Mouse (Mus musculus): ENCODE data around the gene Irf6. TPM values are rescaled to one million over a fixed set of nuclear protein-coding genes. Genes with fewer than 3 reads are reported as not detected.

The Irf6 gene
- polyA plus RNA-seq, 1 experiment from 2014 or later, result 0.60 TPM

- Histone ChIP-seq H3K36me3 (ENCODE audit: control insufficient read depth, insufficient read depth, low read length) (no peaks in the 10 kb centered on the region), H3K9ac (ENCODE audit: low read length) (no peak overlapping the region), H3K27me3 (replicated peaks; ENCODE audit: control insufficient read depth, insufficient read depth, low read length) (no peaks in the 10 kb centered on the region), H3K4me2 (ENCODE audit: low read length) (no peak overlapping the region), H3K4me3 (ENCODE audit: low read depth, low read length) (no peak overlapping the region), H3K9me3 (replicated peaks; ENCODE audit: control insufficient read depth, low read length) (no peaks in the 10 kb centered on the region), H3K27ac (ENCODE audit: low read depth, low read length) (no peak overlapping the region), H3K4me1 (ENCODE audit: control insufficient read depth, insufficient read depth, low read length) (no peaks in the 10 kb centered on the region)
- ATAC-seq (no peak), DNase-seq (ENCODE audit: low spot score) (no peak)
- 89% methylated on average over 8 of the region's 8 CpGs for WGBS
These were observed 47.9 kb downstream of the Irf6 start for GRCm38 (mm10) chr1:193200640-193201382.

GRCm38 (mm10) chr1:193201383-193201778, 48.5 kb downstream of the Irf6 start, which contains the start of gene Traf3ip3:
Gene Traf3ip3 (minus strand): TSS chr1:193201703.
- Histone ChIP-seq H3K9me3 (replicated peaks; ENCODE audit: control insufficient read depth, low read length) (no peaks in the 10 kb centered on the region), H3K36me3 (ENCODE audit: control insufficient read depth, insufficient read depth, low read length) (no peaks in the 10 kb centered on the region), H3K4me3 (ENCODE audit: low read depth, low read length) (no peak within 1 kb of the TSS), H3K4me2 (ENCODE audit: low read length) (no peak within 1 kb of the TSS), H3K9ac (ENCODE audit: low read length) (no peak within 1 kb of the TSS), H3K4me1 (ENCODE audit: control insufficient read depth, insufficient read depth, low read length) (no peaks in the 10 kb centered on the region), H3K27ac (ENCODE audit: low read depth, low read length) (no peak within 1 kb of the TSS), H3K27me3 (replicated peaks; ENCODE audit: control insufficient read depth, insufficient read depth, low read length) (no peaks in the 10 kb centered on the region)
- ATAC-seq (no peak), DNase-seq (ENCODE audit: low spot score) (no peak)
- 64% methylated on average over 5 of the region's 5 CpGs for WGBS

DNA sequence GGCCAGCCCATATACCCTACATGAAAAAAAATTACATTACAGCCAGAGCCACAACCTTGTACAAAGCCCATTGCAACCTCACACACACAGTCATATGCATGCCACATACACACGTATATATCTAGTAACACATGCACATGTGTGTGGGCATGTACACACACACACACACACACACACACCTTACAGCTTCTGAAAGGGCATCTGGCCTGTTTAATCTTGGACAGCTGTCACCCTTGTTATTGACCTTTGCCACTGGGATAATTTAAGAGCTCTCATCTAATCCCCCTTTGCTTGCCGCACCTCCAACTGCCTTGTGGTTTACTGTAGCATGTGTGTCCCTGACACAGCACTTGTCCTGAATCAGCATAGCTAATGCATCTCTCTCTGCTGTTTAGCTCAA, 50.9 kb downstream of the Irf6 start:
- Histone ChIP-seq H3K9ac (ENCODE audit: low read length) (no peak overlapping the region), H3K27me3 (replicated peaks; ENCODE audit: control insufficient read depth, insufficient read depth, low read length) (no peaks in the 10 kb centered on the region), H3K4me2 (ENCODE audit: low read length) (no peak overlapping the region), H3K36me3 (ENCODE audit: control insufficient read depth, insufficient read depth, low read length) (no peaks in the 10 kb centered on the region), H3K9me3 (replicated peaks; ENCODE audit: control insufficient read depth, low read length) (no peaks in the 10 kb centered on the region), H3K4me1 (ENCODE audit: control insufficient read depth, insufficient read depth, low read length) (no peaks in the 10 kb centered on the region), H3K27ac (ENCODE audit: low read depth, low read length) (no peak overlapping the region), H3K4me3 (ENCODE audit: low read depth, low read length) (no peak overlapping the region)
- ATAC-seq (no peak), DNase-seq (ENCODE audit: low spot score) (no peak)
- WGBS, result 90% methylated on average over 2 of the region's 2 CpGs

DNA sequence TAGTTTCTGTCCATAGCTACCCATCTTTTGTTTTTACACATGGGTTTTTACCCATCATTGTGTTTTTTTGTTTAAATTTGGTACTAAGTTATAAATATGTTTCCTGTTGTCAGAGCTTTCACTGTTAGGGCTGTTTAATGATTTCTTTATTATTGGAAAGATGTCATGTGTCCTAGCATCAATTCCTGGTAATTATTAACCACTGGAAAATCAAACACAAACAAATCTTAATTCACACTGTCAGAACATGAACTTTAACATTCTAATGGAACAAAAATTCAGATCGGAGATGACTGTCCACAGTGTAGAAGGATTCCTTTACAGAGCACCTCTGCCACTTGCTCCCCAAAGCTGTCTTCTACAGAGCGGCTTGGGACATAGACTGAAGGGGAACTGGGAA, 52.5 kb downstream of the Irf6 start:
- 97% methylated on average over 2 of the region's 2 CpGs for WGBS
- ATAC-seq (no peak), DNase-seq (ENCODE audit: low spot score) (no peak)
- Histone ChIP-seq H3K9ac (ENCODE audit: low read length) (no peak overlapping the region), H3K4me3 (ENCODE audit: low read depth, low read length) (no peak overlapping the region), H3K36me3 (ENCODE audit: control insufficient read depth, insufficient read depth, low read length) (no peaks in the 10 kb centered on the region), H3K4me1 (ENCODE audit: control insufficient read depth, insufficient read depth, low read length) (no peaks in the 10 kb centered on the region), H3K27me3 (replicated peaks; ENCODE audit: control insufficient read depth, insufficient read depth, low read length) (no peaks in the 10 kb centered on the region), H3K4me2 (ENCODE audit: low read length) (no peak overlapping the region), H3K9me3 (replicated peaks; ENCODE audit: control insufficient read depth, low read length) (no peaks in the 10 kb centered on the region), H3K27ac (ENCODE audit: low read depth, low read length) (no peak overlapping the region)

DNA sequence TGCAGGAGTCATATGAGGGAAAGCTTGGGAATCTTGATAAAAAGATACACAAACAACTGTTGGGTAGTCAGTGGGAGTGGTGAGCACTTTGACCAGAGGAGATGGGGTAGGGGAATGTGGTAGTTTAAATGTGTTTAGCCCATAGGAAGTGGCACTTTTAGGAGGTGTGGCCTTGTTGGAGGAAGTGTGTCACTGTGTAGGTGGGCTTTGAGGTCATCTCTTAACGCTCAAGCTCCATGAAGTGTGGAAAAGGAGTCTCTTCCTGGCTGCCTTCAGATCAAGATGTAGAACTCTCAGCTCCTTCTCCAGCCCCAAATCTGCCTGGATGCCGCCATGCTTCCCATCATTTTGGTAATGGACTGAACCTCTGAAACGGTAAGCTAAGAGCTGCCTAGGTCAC, 54.6 kb downstream of the Irf6 start, which contains the start of gene Lamb3:
Gene Lamb3, plus strand, starts transcription at position 197 of the 400 bp plus-strand sequence.
- H3K4me2 ChIP-seq (ENCODE audit: low read length), result no peak within 1 kb of the TSS
- no peak within 1 kb of the TSS for H3K27ac ChIP-seq (ENCODE audit: low read depth, low read length)

GRCm38 (mm10) chr1:193208178-193208577, 55.3 kb downstream of the Irf6 start:
- ATAC-seq, result no peak
- H3K4me2 ChIP-seq (ENCODE audit: low read length), result no peak overlapping the region
- no peaks in the 10 kb centered on the region for H3K4me1 ChIP-seq (ENCODE audit: control insufficient read depth, insufficient read depth, low read length)
- DNase-seq (ENCODE audit: low spot score), result peak; percentile 22
- no peak overlapping the region for H3K9ac ChIP-seq (ENCODE audit: low read length)
- 31% methylated on average over 2 of the region's 2 CpGs for WGBS
- H3K4me3 ChIP-seq (ENCODE audit: low read depth, low read length), result no peak overlapping the region
- no peaks in the 10 kb centered on the region for H3K36me3 ChIP-seq (ENCODE audit: control insufficient read depth, insufficient read depth, low read length)
- no peaks in the 10 kb centered on the region for H3K27me3 ChIP-seq (replicated peaks; ENCODE audit: control insufficient read depth, insufficient read depth, low read length)
- no peak overlapping the region for H3K27ac ChIP-seq (ENCODE audit: low read depth, low read length)
- no peaks in the 10 kb centered on the region for H3K9me3 ChIP-seq (replicated peaks; ENCODE audit: control insufficient read depth, low read length)

More for the DNA sequence above, 54.6 kb downstream of the Irf6 start, which contains the start of gene Lamb3:
- ATAC-seq (no peak), DNase-seq (ENCODE audit: low spot score) (no peak)
- WGBS, result 88% methylated on average over 3 of the region's 3 CpGs
- Histone ChIP-seq H3K9ac (ENCODE audit: low read length) (no peak within 1 kb of the TSS), H3K36me3 (ENCODE audit: control insufficient read depth, insufficient read depth, low read length) (no peaks in the 10 kb centered on the region), H3K4me1 (ENCODE audit: control insufficient read depth, insufficient read depth, low read length) (no peaks in the 10 kb centered on the region), H3K4me3 (ENCODE audit: low read depth, low read length) (no peak within 1 kb of the TSS), H3K9me3 (replicated peaks; ENCODE audit: control insufficient read depth, low read length) (no peaks in the 10 kb centered on the region), H3K27me3 (replicated peaks; ENCODE audit: control insufficient read depth, insufficient read depth, low read length) (no peaks in the 10 kb centered on the region)

DNA sequence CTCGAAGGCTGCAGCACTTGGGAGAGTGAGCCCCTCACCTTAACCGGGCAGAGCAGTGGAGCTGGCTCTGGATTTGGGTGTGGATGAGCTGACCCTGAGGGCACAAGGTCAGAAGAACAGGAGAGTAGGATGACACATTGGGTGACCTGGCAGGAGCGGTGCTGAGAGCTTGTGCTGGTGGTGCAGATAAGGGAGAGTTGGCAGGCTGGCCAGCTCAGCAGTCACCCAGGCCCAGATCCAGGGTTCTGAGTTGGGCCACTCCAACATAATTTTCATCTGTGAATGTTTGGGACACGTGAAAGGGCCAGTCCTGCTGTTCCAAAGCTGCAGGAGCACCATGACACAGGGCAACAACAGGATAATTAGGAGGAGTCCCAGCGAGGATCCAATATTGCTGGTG, 58.5 kb downstream of the Irf6 start:
- Histone ChIP-seq H3K4me3 (ENCODE audit: low read depth, low read length) (no peak overlapping the region), H3K27ac (ENCODE audit: low read depth, low read length) (no peak overlapping the region), H3K9ac (ENCODE audit: low read length) (no peak overlapping the region), H3K4me1 (ENCODE audit: control insufficient read depth, insufficient read depth, low read length) (no peaks in the 10 kb centered on the region), H3K4me2 (ENCODE audit: low read length) (no peak overlapping the region), H3K27me3 (replicated peaks; ENCODE audit: control insufficient read depth, insufficient read depth, low read length) (no peaks in the 10 kb centered on the region), H3K36me3 (ENCODE audit: control insufficient read depth, insufficient read depth, low read length) (no peaks in the 10 kb centered on the region), H3K9me3 (replicated peaks; ENCODE audit: control insufficient read depth, low read length) (no peaks in the 10 kb centered on the region)
- ATAC-seq (no peak), DNase-seq (ENCODE audit: low spot score) (no peak)
- WGBS, result 76% methylated on average over 5 of the region's 5 CpGs

DNA sequence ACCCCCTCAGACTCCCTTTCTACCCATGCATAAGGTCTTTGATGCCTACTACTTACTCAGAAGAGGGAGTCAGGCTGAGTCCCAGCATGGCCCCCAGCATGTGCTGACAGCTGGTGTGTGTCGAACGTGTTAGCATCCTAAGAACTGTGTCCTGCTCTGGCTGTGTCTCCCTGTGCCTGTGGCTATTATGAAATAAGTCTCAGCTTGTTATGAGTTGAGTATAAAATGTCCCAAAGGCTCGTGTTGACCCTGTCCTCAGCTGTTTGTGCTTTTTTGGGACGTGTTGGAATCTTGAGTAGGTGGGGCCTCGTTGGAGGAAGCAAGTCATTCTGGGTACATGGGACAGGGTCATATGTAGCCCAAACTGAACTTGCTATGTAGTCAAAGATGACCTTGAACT, 61.1 kb downstream of the Irf6 start:
- Histone ChIP-seq H3K4me1 (ENCODE audit: control insufficient read depth, insufficient read depth, low read length) (no peaks in the 10 kb centered on the region), H3K9me3 (replicated peaks; ENCODE audit: control insufficient read depth, low read length) (no peaks in the 10 kb centered on the region), H3K9ac (ENCODE audit: low read length) (no peak overlapping the region), H3K27ac (ENCODE audit: low read depth, low read length) (no peak overlapping the region), H3K4me3 (ENCODE audit: low read depth, low read length) (no peak overlapping the region), H3K4me2 (ENCODE audit: low read length) (no peak overlapping the region), H3K27me3 (replicated peaks; ENCODE audit: control insufficient read depth, insufficient read depth, low read length) (no peaks in the 10 kb centered on the region), H3K36me3 (ENCODE audit: control insufficient read depth, insufficient read depth, low read length) (no peaks in the 10 kb centered on the region)
- WGBS, result 82% methylated on average over 5 of the region's 5 CpGs
- DNase-seq (ENCODE audit: low spot score) (no peak), ATAC-seq (no peak)

DNA sequence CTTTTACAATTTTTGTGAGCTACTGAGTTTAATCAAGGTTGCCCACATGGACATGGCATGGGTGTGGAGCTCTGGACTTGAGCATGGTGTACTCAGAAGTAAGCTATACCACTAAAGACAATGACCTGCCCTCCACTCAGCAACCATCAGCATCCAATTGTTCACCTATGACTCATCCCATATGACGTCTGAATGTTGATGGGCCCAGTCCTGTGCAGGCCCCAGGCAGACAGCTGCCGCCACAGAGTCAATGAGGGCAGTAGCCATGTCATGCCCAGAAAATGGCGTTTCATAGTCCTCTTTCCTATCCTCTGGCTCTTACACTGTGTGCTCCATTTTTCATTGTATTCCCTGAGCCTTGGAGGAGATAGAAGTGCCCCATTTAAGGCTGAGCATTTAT, 63.1 kb downstream of the Irf6 start:
- Histone ChIP-seq H3K4me3 (ENCODE audit: low read depth, low read length) (no peak overlapping the region), H3K27me3 (replicated peaks; ENCODE audit: control insufficient read depth, insufficient read depth, low read length) (no peaks in the 10 kb centered on the region), H3K4me1 (ENCODE audit: control insufficient read depth, insufficient read depth, low read length) (no peaks in the 10 kb centered on the region), H3K4me2 (ENCODE audit: low read length) (no peak overlapping the region), H3K9ac (ENCODE audit: low read length) (no peak overlapping the region), H3K27ac (ENCODE audit: low read depth, low read length) (no peak overlapping the region), H3K36me3 (ENCODE audit: control insufficient read depth, insufficient read depth, low read length) (no peaks in the 10 kb centered on the region), H3K9me3 (replicated peaks; ENCODE audit: control insufficient read depth, low read length) (no peaks in the 10 kb centered on the region)
- WGBS, result 72% methylated on average over 3 of the region's 3 CpGs
- ATAC-seq, result no peak
- no peak for DNase-seq (ENCODE audit: low spot score)

Data from forebrain, embryonic 14.5 days (tissue).